Mouse (Mus musculus) hindbrain, embryonic 16.5 days (tissue): ENCODE data around the gene C730034F03Rik. TPM values are rescaled to one million over a fixed set of nuclear protein-coding genes. Genes with fewer than 3 reads are reported as not detected.
A peak's percentile ranks its signal among the peaks of the same experiment; 100 is the strongest.
"Not testable (repeated sequence)": the region's sequence is repeated elsewhere in the genome, so short reads cannot be mapped to it uniquely, and the experiment has no call there.

Experiments used
- ATAC-seq: fragments of 200-750 bp; cut with Nextera tagmentation; 2 replicates; pipeline ENCODE4 v1.8.0; 2017; ENCODE audit warnings: moderate TSS enrichment, moderate library complexity
- H3K27ac ChIP-seq: fragments of 300-500 bp; sonication (generic); 2 replicates; pipeline ENCODE4 v1.5.1; 2014; ENCODE audit warnings: low read depth, mild to moderate bottlenecking, control low read depth, low read length, moderate library complexity
- H3K27me3 ChIP-seq: fragments of 300-500 bp; sonication (generic); replicated peaks from 2 replicates; pipeline ENCODE4 v1.6.1; 2014; ENCODE audit warnings: low read length; ENCODE audit not compliant: control insufficient read depth, insufficient read depth
- H3K36me3 ChIP-seq: fragments of 300-500 bp; sonication (generic); 2 replicates; pipeline ENCODE4 v1.6.1; 2014; ENCODE audit warnings: mild to moderate bottlenecking, low read length, moderate library complexity, mixed read lengths; ENCODE audit not compliant: control insufficient read depth, insufficient read depth
- H3K4me1 ChIP-seq: fragments of 300-500 bp; sonication (generic); 2 replicates; pipeline ENCODE4 v1.6.1; 2014; ENCODE audit warnings: low read depth, low read length; ENCODE audit not compliant: control insufficient read depth, insufficient read depth
- H3K4me2 ChIP-seq: fragments of 300-500 bp; sonication (generic); 2 replicates; pipeline ENCODE4 v1.6.1; 2014; ENCODE audit warnings: mild to moderate bottlenecking, low read length, control low read depth, moderate library complexity
- H3K4me3 ChIP-seq: fragments of 300-500 bp; sonication (generic); 2 replicates; pipeline ENCODE4 v1.5.1; 2014; ENCODE audit warnings: mild to moderate bottlenecking, low read length, control low read depth, moderate library complexity
- H3K9ac ChIP-seq: fragments of 300-500 bp; sonication (generic); 2 replicates; pipeline ENCODE4 v1.6.1; 2014; ENCODE audit warnings: low read depth, mild to moderate bottlenecking, control low read depth, low read length, moderate library complexity
- H3K9me3 ChIP-seq: fragments of 300-500 bp; sonication (generic); 2 replicates; pipeline ENCODE4 v1.6.1; 2014; ENCODE audit warnings: mild to moderate bottlenecking, low read length, moderate library complexity; ENCODE audit not compliant: control insufficient read depth
- WGBS: fragments of 180-500 bp; shearing (Covaris S2); extraction: QIAGEN DNeasy Blood & Tissue Kit; methylation state at CpG from one replicate; pipeline ENCODE4 v1.1.7; 2014; 5-methylcytosine and 5-hydroxymethylcytosine counted together
- polyA plus RNA-seq: library from polyadenylated mRNA; unstranded; fragments of >200 nt; fragmentation: Nextera tagmentation; extraction: Ambion mirVana; gene quantifications from 2 replicates; pipeline ENCODE4 v1.2.1, GENCODE M21; 2015

Gene C730034F03Rik
- polyA plus RNA-seq, 1 experiment from 2014 or later, result 5.9 TPM

- Histone ChIP-seq H3K4me1 (peaks cover 11% of the 10 kb centered on the region), H3K27me3 (no peaks in the 10 kb centered on the region), H3K9ac (peak overlapping the region; percentile 88), H3K36me3 (peaks cover 14% of the 10 kb centered on the region), H3K4me2 (peak overlapping the region; percentile 95), H3K4me3 (peak overlapping the region; percentile 68), H3K9me3 (no peaks in the 10 kb centered on the region), H3K27ac (peak overlapping the region; percentile 92)
- no peak for ATAC-seq
- 42% methylated on average over 6 of the region's 6 CpGs for WGBS
Measured at GRCm38 (mm10) chr15:89430341-89430740, 952 bp downstream of the C730034F03Rik start.

DNA sequence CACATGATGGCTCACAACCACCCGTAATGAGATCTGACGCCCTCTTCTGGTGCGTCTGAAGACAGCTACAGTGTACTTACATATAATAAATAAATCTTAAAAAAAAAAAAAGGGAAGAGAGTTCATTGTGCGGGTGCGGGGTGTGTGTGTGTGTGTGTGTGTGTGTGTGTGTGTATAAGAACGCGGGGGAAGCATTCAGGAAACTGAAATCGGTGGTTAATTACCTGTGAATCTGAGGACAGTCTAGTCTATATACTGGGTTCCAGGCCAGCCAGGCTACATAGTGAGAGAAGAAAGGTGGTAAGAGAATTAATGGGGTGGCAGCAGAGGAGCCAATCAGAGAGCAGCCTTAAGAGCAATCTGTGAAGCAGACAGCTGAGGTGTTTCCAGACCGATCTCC, 1.4 kb downstream of the C730034F03Rik start:
- H3K27me3 ChIP-seq, H3K4me3 ChIP-seq, ATAC-seq, H3K9ac ChIP-seq, H3K27ac ChIP-seq, H3K9me3 ChIP-seq: not testable (repeated sequence)
- 91% methylated on average over 7 of the region's 9 CpGs for WGBS
- Histone ChIP-seq H3K4me2 (peak overlapping the region; percentile 95), H3K4me1 (peaks cover 11% of the 10 kb centered on the region), H3K36me3 (peaks cover 13% of the 10 kb centered on the region)

DNA sequence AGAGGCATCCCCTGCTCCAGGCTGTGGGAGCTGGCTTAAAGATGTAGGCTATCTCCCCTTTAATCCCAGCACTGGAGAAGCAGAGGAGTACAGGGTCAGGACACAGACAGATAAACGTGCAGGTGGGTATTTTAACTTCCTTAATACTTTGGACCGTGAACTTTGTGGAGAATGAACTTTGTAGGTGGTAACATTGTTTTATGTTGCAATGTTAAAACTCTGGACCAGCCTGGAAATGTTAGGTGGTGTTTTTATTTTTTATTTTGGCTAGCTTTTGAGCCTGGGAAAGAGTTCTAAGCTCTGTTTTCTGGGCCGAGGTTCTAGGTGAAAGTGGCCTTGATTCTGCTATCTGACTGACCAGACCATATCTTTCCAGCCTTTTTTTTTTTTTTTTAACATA, 1.9 kb downstream of the C730034F03Rik start:
- Histone ChIP-seq H3K9me3 (no peaks in the 10 kb centered on the region), H3K4me2 (no peak overlapping the region), H3K27me3 (no peaks in the 10 kb centered on the region), H3K36me3 (peaks cover 8% of the 10 kb centered on the region), H3K4me3 (no peak overlapping the region), H3K4me1 (peaks cover 11% of the 10 kb centered on the region), H3K27ac (no peak overlapping the region), H3K9ac (no peak overlapping the region)
- ATAC-seq, result no peak
- 87% methylated on average over 3 of the region's 3 CpGs for WGBS

DNA sequence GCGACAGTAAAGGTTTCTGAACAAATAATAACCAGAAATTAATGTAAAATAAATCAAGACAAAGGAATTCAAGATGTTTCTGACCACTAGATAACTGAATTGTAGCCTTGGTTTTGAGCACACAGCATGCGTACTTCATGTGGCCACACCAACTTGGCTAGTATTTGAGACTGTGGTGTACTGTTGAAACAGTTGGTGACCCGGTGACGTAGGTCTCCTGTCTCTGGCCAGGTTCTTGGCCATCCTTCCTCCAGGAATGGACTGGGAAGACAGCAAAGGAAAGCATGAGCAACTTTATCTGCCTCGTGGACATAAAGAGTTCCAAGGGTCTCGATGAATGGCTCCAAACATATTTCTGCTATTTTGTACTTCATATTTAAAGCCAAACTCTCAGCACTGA, 2.4 kb downstream of the C730034F03Rik start:
- ATAC-seq, result no peak
- peaks cover 11% of the 10 kb centered on the region for H3K4me1 ChIP-seq
- H3K36me3 ChIP-seq, result peaks cover 3% of the 10 kb centered on the region; the same call in 1 of the 2 replicates
- no peaks in the 10 kb centered on the region for H3K27me3 ChIP-seq
- H3K4me3 ChIP-seq, result no peak overlapping the region
- H3K9ac ChIP-seq, result no peak overlapping the region
- no peak overlapping the region for H3K27ac ChIP-seq
- 96% methylated on average over 6 of the region's 6 CpGs for WGBS
- H3K9me3 ChIP-seq, result no peaks in the 10 kb centered on the region
- no peak overlapping the region for H3K4me2 ChIP-seq

GRCm38 (mm10) chr15:89432946-89433345, 3.6 kb downstream of the C730034F03Rik start:
- H3K9me3 ChIP-seq, result no peaks in the 10 kb centered on the region
- no peak overlapping the region for H3K27ac ChIP-seq
- ATAC-seq, result no peak
- no peak overlapping the region for H3K4me3 ChIP-seq
- H3K36me3 ChIP-seq, result peaks cover under 1% of the 10 kb centered on the region; the same call in 1 of the 2 replicates
- peaks cover 11% of the 10 kb centered on the region for H3K4me1 ChIP-seq
- no peak overlapping the region for H3K4me2 ChIP-seq
- H3K27me3 ChIP-seq, result no peaks in the 10 kb centered on the region
- 71% methylated on average over 4 of the region's 4 CpGs for WGBS
- H3K9ac ChIP-seq, result no peak overlapping the region

- no peaks in the 10 kb centered on the region for H3K9me3 ChIP-seq
- WGBS, result 85% methylated on average over 3 of the region's 3 CpGs
- no peak overlapping the region for H3K4me3 ChIP-seq
- no peak overlapping the region for H3K9ac ChIP-seq
- ATAC-seq, result no peak
- peaks cover 3% of the 10 kb centered on the region for H3K4me1 ChIP-seq
- H3K36me3 ChIP-seq, result no peaks in the 10 kb centered on the region
- H3K27ac ChIP-seq, result no peak overlapping the region
- no peak overlapping the region for H3K4me2 ChIP-seq
- no peaks in the 10 kb centered on the region for H3K27me3 ChIP-seq
Measured at GRCm38 (mm10) chr15:89434136-89434535, 4.7 kb downstream of the C730034F03Rik start.

- Histone ChIP-seq H3K9ac (no peak overlapping the region), H3K4me2 (no peak overlapping the region), H3K27me3 (no peaks in the 10 kb centered on the region), H3K9me3 (no peaks in the 10 kb centered on the region), H3K36me3 (no peaks in the 10 kb centered on the region), H3K4me1 (no peaks in the 10 kb centered on the region; the same call in 1 of the 2 replicates), H3K27ac (no peak overlapping the region), H3K4me3 (no peak overlapping the region)
- no peak for ATAC-seq
- 90% methylated on average over 5 of the region's 5 CpGs for WGBS
Measured at GRCm38 (mm10) chr15:89435878-89436277, 6.5 kb downstream of the C730034F03Rik start.

DNA sequence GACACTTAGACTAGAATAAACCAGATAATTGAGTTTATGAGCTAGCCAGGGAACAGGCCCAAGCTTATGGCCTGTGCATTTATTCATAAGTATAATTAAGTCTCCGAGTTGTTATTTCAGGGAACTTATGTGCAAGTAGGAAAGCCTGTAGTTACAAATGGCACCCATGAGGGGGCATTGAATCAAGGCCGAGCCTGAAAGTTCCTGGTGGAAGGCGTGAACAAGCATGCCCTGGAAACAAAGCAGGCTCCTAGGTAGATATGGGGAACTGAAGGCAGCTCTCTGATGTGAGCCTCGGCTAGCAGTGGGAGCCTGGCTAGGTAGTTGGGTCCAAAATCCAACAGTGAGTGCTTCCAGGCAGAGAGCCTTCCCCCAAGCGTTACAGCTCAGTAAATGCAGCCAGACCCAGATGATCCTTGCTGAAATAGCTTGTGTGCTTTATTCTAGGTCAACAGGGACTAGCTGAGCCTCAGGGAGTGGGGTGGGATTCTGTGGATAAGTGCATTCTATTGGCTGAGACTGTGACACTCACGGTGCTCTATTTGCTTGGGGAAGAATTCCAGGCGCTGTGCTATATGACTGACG, 13.2 kb downstream of the C730034F03Rik start:
- Histone ChIP-seq H3K36me3 (no peaks in the 10 kb centered on the region), H3K9ac (no peak overlapping the region), H3K27me3 (no peaks in the 10 kb centered on the region), H3K27ac (no peak overlapping the region), H3K4me3 (no peak overlapping the region), H3K4me2 (no peak overlapping the region), H3K4me1 (no peaks in the 10 kb centered on the region), H3K9me3 (no peaks in the 10 kb centered on the region)
- 37% methylated on average over 8 of the region's 8 CpGs for WGBS
- no peak; the same call in 1 of the 2 replicates for ATAC-seq

DNA sequence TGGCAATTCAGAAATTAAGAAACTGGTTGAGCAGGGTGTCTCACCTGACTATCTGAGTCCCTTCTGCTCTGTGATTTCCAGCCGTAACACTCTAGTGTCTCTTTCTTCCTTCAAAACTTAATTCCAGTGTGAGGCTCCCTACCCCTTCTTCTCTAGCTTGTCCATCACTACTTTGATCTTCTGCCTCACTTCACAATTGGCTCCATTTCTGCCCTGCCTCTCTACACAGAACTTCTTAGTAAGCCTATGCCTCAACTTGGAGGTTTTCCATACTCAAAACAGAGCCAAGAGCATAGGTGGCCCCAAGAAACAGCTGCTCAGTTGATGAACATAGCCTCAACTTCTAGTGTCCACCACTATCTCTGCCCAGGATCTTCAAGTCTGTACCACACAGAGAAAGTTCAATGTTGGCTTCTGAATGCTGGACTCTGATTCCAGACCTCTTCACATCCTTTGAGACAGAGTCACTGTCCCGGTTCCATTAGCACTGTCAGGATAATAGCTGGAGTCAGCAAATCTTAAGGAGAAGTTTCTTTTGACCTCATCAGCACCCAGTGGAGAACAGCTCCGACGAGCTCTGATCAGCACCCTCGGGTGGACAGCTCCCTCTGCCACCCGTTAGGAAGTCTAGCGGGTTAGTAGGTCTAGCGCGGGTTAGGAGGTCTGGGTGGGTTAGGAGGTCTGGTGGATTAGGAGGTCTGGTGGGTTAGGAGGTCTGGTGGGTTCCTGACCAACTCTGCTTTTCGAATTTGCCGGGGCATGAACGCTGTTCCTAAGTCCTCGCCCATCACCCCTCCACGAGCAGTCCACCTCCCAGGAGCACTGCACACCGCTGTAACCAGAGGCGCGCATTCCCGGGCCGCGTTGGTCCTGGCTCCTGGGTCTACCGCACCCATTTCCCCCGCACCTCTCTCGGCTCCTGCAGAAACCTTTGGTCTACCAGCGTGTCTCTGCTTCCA, 23.8 kb downstream of the C730034F03Rik start:
- H3K27ac ChIP-seq, result peak overlapping the region; percentile 68
- no peaks in the 10 kb centered on the region for H3K9me3 ChIP-seq
- WGBS, result 4% methylated on average over 24 of the region's 24 CpGs
- H3K4me3 ChIP-seq, result peak overlapping the region; percentile 48
- H3K4me2 ChIP-seq, result peak overlapping the region; percentile 79
- H3K36me3 ChIP-seq, result peaks cover 19% of the 10 kb centered on the region
- H3K9ac ChIP-seq, result peak overlapping the region; percentile 65
- peaks cover 21% of the 10 kb centered on the region for H3K4me1 ChIP-seq
- H3K27me3 ChIP-seq, result no peaks in the 10 kb centered on the region
- ATAC-seq, result peak; percentile 80
